Mouse (Mus musculus) forebrain, embryonic 16.5 days (tissue): ENCODE data around the gene Pex10. TPM values are rescaled to one million over a fixed set of nuclear protein-coding genes. Genes with fewer than 3 reads are reported as not detected.
"Not testable (repeated sequence)": the region's sequence is repeated elsewhere in the genome, so short reads cannot be mapped to it uniquely, and the experiment has no call there.

Source experiments
- ATAC-seq: fragments of 200-750 bp; cut with Nextera tagmentation; 2 replicates; pipeline ENCODE4 v1.8.0; 2017; ENCODE audit warnings: mild to moderate bottlenecking, moderate library complexity
- H3K27ac ChIP-seq: fragments of 300-500 bp; sonication (generic); 2 replicates; pipeline ENCODE4 v1.5.1; 2014; ENCODE audit warnings: low read length, control low read depth
- H3K27me3 ChIP-seq: fragments of 300-500 bp; sonication (generic); replicated peaks from 2 replicates; pipeline ENCODE4 v1.6.1; 2014; ENCODE audit warnings: low read length; ENCODE audit not compliant: control insufficient read depth, insufficient read depth
- H3K36me3 ChIP-seq: fragments of 300-500 bp; sonication (generic); 2 replicates; pipeline ENCODE4 v1.6.1; 2014; ENCODE audit not compliant: control insufficient read depth, insufficient read depth
- H3K4me1 ChIP-seq: fragments of 300-500 bp; sonication (generic); replicated peaks from 2 replicates; pipeline ENCODE4 v1.6.1; 2014; ENCODE audit warnings: low read length; ENCODE audit not compliant: control insufficient read depth, insufficient read depth
- H3K4me2 ChIP-seq: fragments of 300-500 bp; sonication (generic); 2 replicates; pipeline ENCODE4 v1.6.1; 2014; ENCODE audit warnings: mild to moderate bottlenecking, low read length, control low read depth
- H3K4me3 ChIP-seq: fragments of 300-500 bp; sonication (generic); replicated peaks from 2 replicates; pipeline ENCODE4 v1.5.1; 2014; ENCODE audit warnings: mild to moderate bottlenecking, low read length, control low read depth
- H3K9ac ChIP-seq: fragments of 300-500 bp; sonication (generic); replicated peaks from 2 replicates; pipeline ENCODE4 v1.6.1; 2014; ENCODE audit warnings: low read depth, low read length, control low read depth
- H3K9me3 ChIP-seq: fragments of 300-500 bp; sonication (generic); 2 replicates; pipeline ENCODE4 v1.6.1; 2016; ENCODE audit warnings: low read length; ENCODE audit not compliant: control insufficient read depth
- WGBS: fragments of 180-500 bp; shearing (Covaris S2); extraction: QIAGEN DNeasy Blood & Tissue Kit; methylation state at CpG from one replicate; pipeline ENCODE4 v1.1.7; 2014; 5-methylcytosine and 5-hydroxymethylcytosine counted together
- polyA plus RNA-seq: library from polyadenylated mRNA; unstranded; fragments of >200 nt; fragmentation: Nextera tagmentation; extraction: Ambion mirVana; gene quantifications from 2 replicates; pipeline ENCODE4 v1.2.1, GENCODE M21; 2015

Gene Pex10
- polyA plus RNA-seq, 1 experiment from 2014 or later, result 22.1 TPM

- Histone ChIP-seq H3K9me3 (no peaks in the 10 kb centered on the region), H3K27me3 (no peaks in the 10 kb centered on the region), H3K36me3 (peaks cover 35% of the 10 kb centered on the region), H3K4me3 (no peak overlapping the region), H3K27ac (no peak overlapping the region), H3K4me2 (no peak overlapping the region), H3K4me1 (peaks cover 13% of the 10 kb centered on the region), H3K9ac (no peak overlapping the region)
- WGBS, result 87% methylated on average over 5 of the region's 5 CpGs
- no peak for ATAC-seq
Observed at GRCm38 (mm10) chr4:155070921-155071320, 4.1 kb downstream of the Pex10 start.

GRCm38 (mm10) chr4:155074418-155074817 is 7.6 kb downstream of the Pex10 start:
- Histone ChIP-seq H3K36me3 (peaks cover 44% of the 10 kb centered on the region), H3K9me3 (no peaks in the 10 kb centered on the region), H3K27ac (no peak overlapping the region), H3K4me2 (no peak overlapping the region), H3K27me3 (no peaks in the 10 kb centered on the region), H3K9ac (no peak overlapping the region), H3K4me1 (no peaks in the 10 kb centered on the region), H3K4me3 (no peak overlapping the region)
- 85% methylated on average over 9 of the region's 9 CpGs for WGBS
- ATAC-seq, result no peak

- Histone ChIP-seq H3K4me1 (no peaks in the 10 kb centered on the region), H3K9ac (no peak overlapping the region), H3K9me3 (no peaks in the 10 kb centered on the region), H3K27ac (no peak overlapping the region), H3K4me3 (no peak overlapping the region), H3K27me3 (no peaks in the 10 kb centered on the region), H3K4me2 (no peak overlapping the region), H3K36me3 (peaks cover 48% of the 10 kb centered on the region)
- ATAC-seq, result no peak
- 84% methylated on average over 9 of the region's 9 CpGs for WGBS
Observed at GRCm38 (mm10) chr4:155075137-155075536, 8.3 kb downstream of the Pex10 start.

GRCm38 (mm10) chr4:155075813-155076212 is 9.0 kb downstream of the Pex10 start:
- Histone ChIP-seq H3K4me2 (no peak overlapping the region), H3K27ac (no peak overlapping the region), H3K4me1 (no peaks in the 10 kb centered on the region), H3K27me3 (no peaks in the 10 kb centered on the region), H3K9ac (no peak overlapping the region), H3K9me3 (no peaks in the 10 kb centered on the region), H3K36me3 (peaks cover 48% of the 10 kb centered on the region), H3K4me3 (no peak overlapping the region)
- no peak for ATAC-seq
- WGBS, result 99% methylated on average over 2 of the region's 2 CpGs

GRCm38 (mm10) chr4:155076677-155077076 is 9.9 kb downstream of the Pex10 start:
- ATAC-seq, result no peak
- Histone ChIP-seq H3K27me3 (no peaks in the 10 kb centered on the region), H3K9ac (no peak overlapping the region), H3K9me3 (no peaks in the 10 kb centered on the region), H3K27ac (no peak overlapping the region), H3K4me3 (no peak overlapping the region), H3K4me1 (no peaks in the 10 kb centered on the region), H3K36me3 (peaks cover 48% of the 10 kb centered on the region), H3K4me2 (no peak overlapping the region)
- WGBS, result 82% methylated on average over 9 of the region's 9 CpGs

- 92% methylated on average over 10 of the region's 10 CpGs for WGBS
- H3K9ac ChIP-seq, H3K27ac ChIP-seq, ATAC-seq, H3K4me2 ChIP-seq, H3K4me1 ChIP-seq, H3K4me3 ChIP-seq, H3K27me3 ChIP-seq, H3K9me3 ChIP-seq: not testable (repeated sequence)
- H3K36me3 ChIP-seq, result peaks cover 35% of the 10 kb centered on the region
Observed at GRCm38 (mm10) chr4:155078808-155079207, 12.0 kb downstream of the Pex10 start.

- H3K36me3 ChIP-seq, result peaks cover 34% of the 10 kb centered on the region
Observed at GRCm38 (mm10) chr4:155079666-155080065, 12.8 kb downstream of the Pex10 start.

GRCm38 (mm10) chr4:155083553-155083952 is 16.7 kb downstream of the Pex10 start:
- no peak overlapping the region for H3K27ac ChIP-seq
- WGBS, result 92% methylated on average over 4 of the region's 4 CpGs
- no peak overlapping the region for H3K9ac ChIP-seq
- H3K9me3 ChIP-seq, result no peaks in the 10 kb centered on the region
- H3K36me3 ChIP-seq, result peaks cover 19% of the 10 kb centered on the region
- H3K4me3 ChIP-seq, result no peak overlapping the region
- peaks cover 24% of the 10 kb centered on the region for H3K4me1 ChIP-seq
- H3K27me3 ChIP-seq, result no peaks in the 10 kb centered on the region
- no peak overlapping the region for H3K4me2 ChIP-seq
- no peak for ATAC-seq

More at GRCm38 (mm10) chr4:155079666-155080065, 12.8 kb downstream of the Pex10 start:
- Histone ChIP-seq H3K4me1 (peaks cover 8% of the 10 kb centered on the region), H3K9me3 (no peaks in the 10 kb centered on the region), H3K27me3 (no peaks in the 10 kb centered on the region), H3K27ac (no peak overlapping the region), H3K9ac (no peak overlapping the region), H3K4me3 (no peak overlapping the region), H3K4me2 (no peak overlapping the region)
- no peak for ATAC-seq
- WGBS, result 95% methylated on average over 6 of the region's 6 CpGs

- peaks cover 24% of the 10 kb centered on the region for H3K4me1 ChIP-seq
- H3K36me3 ChIP-seq, result peaks cover 16% of the 10 kb centered on the region
- H3K4me3 ChIP-seq, result no peak overlapping the region
- H3K27me3 ChIP-seq, result no peaks in the 10 kb centered on the region
- no peak overlapping the region for H3K9ac ChIP-seq
- H3K9me3 ChIP-seq, result no peaks in the 10 kb centered on the region
- no peak overlapping the region for H3K27ac ChIP-seq
- WGBS, result 90% methylated on average over 7 of the region's 7 CpGs
- H3K4me2 ChIP-seq, result no peak overlapping the region
- no peak for ATAC-seq
Observed at GRCm38 (mm10) chr4:155084351-155084750, 17.5 kb downstream of the Pex10 start.
